Mouse (Mus musculus) stomach, embryonic 14.5 days (tissue): ENCODE results near the gene Actl9. TPM values are rescaled to one million over a fixed set of nuclear protein-coding genes. Genes with fewer than 3 reads are reported as not detected.

Source experiments
- ATAC-seq: fragments of 200-750 bp; cut with Nextera tagmentation; 2 replicates; pipeline ENCODE4 v1.8.0; 2017; ENCODE audit warnings: low read depth, moderate TSS enrichment; ENCODE audit not compliant: insufficient number of reproducible peaks, insufficient read depth, low FRiP score
- H3K27ac ChIP-seq: fragments of 300-500 bp; sonication (generic); 2 replicates; pipeline ENCODE4 v1.5.1; 2014; ENCODE audit warnings: mild to moderate bottlenecking, low read length, moderate library complexity, mixed read lengths
- H3K27me3 ChIP-seq: fragments of 300-500 bp; sonication (generic); 2 replicates; pipeline ENCODE4 v1.6.1; 2014; ENCODE audit warnings: low read length, control low read depth, mixed read lengths; ENCODE audit not compliant: control insufficient read depth, insufficient read depth
- H3K36me3 ChIP-seq: fragments of 300-500 bp; sonication (generic); 2 replicates; pipeline ENCODE4 v1.6.1; 2014; ENCODE audit warnings: mild to moderate bottlenecking, control low read depth, low read length, moderate library complexity, mixed read lengths; ENCODE audit not compliant: control insufficient read depth, insufficient read depth
- H3K4me1 ChIP-seq: fragments of 300-500 bp; sonication (generic); 2 replicates; pipeline ENCODE4 v1.6.1; 2014; ENCODE audit warnings: low read length, control low read depth, mixed read lengths; ENCODE audit not compliant: control insufficient read depth, insufficient read depth
- H3K4me2 ChIP-seq: fragments of 300-500 bp; sonication (generic); replicated peaks from 2 replicates; pipeline ENCODE4 v1.6.1; 2014; ENCODE audit warnings: low read depth, low read length, control low read depth
- H3K4me3 ChIP-seq: fragments of 300-500 bp; sonication (generic); 2 replicates; pipeline ENCODE4 v1.5.1; 2014; ENCODE audit warnings: low read depth, low read length, control low read depth
- H3K9ac ChIP-seq: fragments of 300-500 bp; sonication (generic); replicated peaks from 2 replicates; pipeline ENCODE4 v1.6.1; 2014; ENCODE audit warnings: low read depth, mild to moderate bottlenecking, control low read depth, low read length, moderate library complexity, mixed read lengths
- H3K9me3 ChIP-seq: fragments of 300-500 bp; sonication (generic); 2 replicates; pipeline ENCODE4 v1.6.1; 2016; ENCODE audit warnings: low read depth, low read length, control low read depth; ENCODE audit not compliant: control insufficient read depth
- WGBS: fragments of 180-500 bp; shearing (Covaris S2); extraction: QIAGEN DNeasy Blood & Tissue Kit; methylation state at CpG from one replicate; pipeline ENCODE4 v1.1.7; 2014; 5-methylcytosine and 5-hydroxymethylcytosine counted together
- polyA plus RNA-seq: library from polyadenylated mRNA; unstranded; fragments of >200 nt; fragmentation: Nextera tagmentation; extraction: Ambion mirVana; gene quantifications from 2 replicates; pipeline ENCODE4 v1.2.1, GENCODE M21; 2014

The Actl9 gene
- polyA plus RNA-seq, 1 experiment from 2014 or later, result not detected

DNA sequence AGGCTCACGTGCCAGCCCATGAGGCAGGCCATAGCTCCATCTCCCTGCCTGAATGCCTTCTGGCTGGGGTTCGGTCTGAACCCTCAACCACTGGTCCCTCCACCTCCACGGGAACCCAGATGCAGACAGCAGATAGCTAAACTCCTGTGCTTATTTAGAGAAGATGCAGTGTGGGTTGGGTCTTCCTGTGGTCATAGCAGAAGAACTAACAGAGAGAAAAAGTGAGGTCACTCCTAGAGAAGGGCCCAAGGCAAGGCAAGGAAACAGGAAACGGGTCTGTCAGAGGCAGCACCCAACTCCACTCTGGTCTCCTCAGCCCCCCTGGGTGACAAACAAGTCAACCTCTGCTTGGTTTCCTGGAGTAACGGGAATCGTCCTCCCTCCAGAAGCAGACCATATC lies 38.5 kb downstream of the Actl9 start:
- H3K4me3 ChIP-seq, result no peak overlapping the region
- no peak overlapping the region for H3K4me2 ChIP-seq
- WGBS, result 68% methylated on average over 6 of the region's 6 CpGs
- H3K9me3 ChIP-seq, result no peaks in the 10 kb centered on the region
- H3K36me3 ChIP-seq, result no peaks in the 10 kb centered on the region
- no peaks in the 10 kb centered on the region for H3K27me3 ChIP-seq
- no peak overlapping the region for H3K27ac ChIP-seq
- H3K4me1 ChIP-seq, result no peaks in the 10 kb centered on the region
- no peak for ATAC-seq
- no peak overlapping the region for H3K9ac ChIP-seq

Other genes with a start within 250 kb of the Actl9 start
- gene Olfr239, start 241.6 kb upstream of the Actl9 start, polyA plus RNA-seq, result not detected in 2 replicates
- gene Olfr1564, start 211.2 kb upstream of the Actl9 start, polyA plus RNA-seq, result not detected in 2 replicates
- 19.4 and 20.9 TPM in 2 replicates for gene Zfp955a, start 177.8 kb upstream of the Actl9 start, polyA plus RNA-seq
- 0.04 TPM in 1 of 2 replicates, not detected in the other for gene Olfr63, start 168.2 kb upstream of the Actl9 start, polyA plus RNA-seq
- 9.7 and 11.0 TPM in 2 replicates for gene Zfp955b, start 143.4 kb upstream of the Actl9 start, polyA plus RNA-seq
- 12.9 and 13.4 TPM in 2 replicates for gene Zfp81, start 74.0 kb upstream of the Actl9 start, polyA plus RNA-seq
- 19.0 and 19.9 TPM in 2 replicates for gene Zfp101, start 38.3 kb upstream of the Actl9 start, polyA plus RNA-seq
- 64.6 and 64.7 TPM in 2 replicates for gene Adamts10, start 91.3 kb downstream of the Actl9 start, polyA plus RNA-seq
- gene Myo1f, start 122.8 kb downstream of the Actl9 start, polyA plus RNA-seq, result 3.2 and 3.5 TPM in 2 replicates
- 85.5 and 98.8 TPM in 2 replicates for gene Zfp414, start 196.2 kb downstream of the Actl9 start, polyA plus RNA-seq
- 0.59 and 0.62 TPM in 2 replicates for gene Pram1, start 205.2 kb downstream of the Actl9 start, polyA plus RNA-seq